Mouse (Mus musculus) spleen, adult 2 months (tissue): Measurements from ENCODE around the gene Prr5l.

Source experiments
- CTCF ChIP-seq: fragments of 200-500 bp; IDR thresholded peaks from 2 replicates; pipeline ENCODE4 v1.5.1; 2011; ENCODE audit warnings: mild to moderate bottlenecking, inconsistent platforms; ENCODE audit not compliant: insufficient read depth, insufficient read length, insufficient replicate concordance; ENCODE audit errors: extremely low read depth
- POLR2A ChIP-seq: fragments of 200-500 bp; IDR thresholded peaks from 2 replicates; pipeline ENCODE4 v1.6.1; 2011; ENCODE audit warnings: low read depth, low read length, inconsistent platforms

DNA sequence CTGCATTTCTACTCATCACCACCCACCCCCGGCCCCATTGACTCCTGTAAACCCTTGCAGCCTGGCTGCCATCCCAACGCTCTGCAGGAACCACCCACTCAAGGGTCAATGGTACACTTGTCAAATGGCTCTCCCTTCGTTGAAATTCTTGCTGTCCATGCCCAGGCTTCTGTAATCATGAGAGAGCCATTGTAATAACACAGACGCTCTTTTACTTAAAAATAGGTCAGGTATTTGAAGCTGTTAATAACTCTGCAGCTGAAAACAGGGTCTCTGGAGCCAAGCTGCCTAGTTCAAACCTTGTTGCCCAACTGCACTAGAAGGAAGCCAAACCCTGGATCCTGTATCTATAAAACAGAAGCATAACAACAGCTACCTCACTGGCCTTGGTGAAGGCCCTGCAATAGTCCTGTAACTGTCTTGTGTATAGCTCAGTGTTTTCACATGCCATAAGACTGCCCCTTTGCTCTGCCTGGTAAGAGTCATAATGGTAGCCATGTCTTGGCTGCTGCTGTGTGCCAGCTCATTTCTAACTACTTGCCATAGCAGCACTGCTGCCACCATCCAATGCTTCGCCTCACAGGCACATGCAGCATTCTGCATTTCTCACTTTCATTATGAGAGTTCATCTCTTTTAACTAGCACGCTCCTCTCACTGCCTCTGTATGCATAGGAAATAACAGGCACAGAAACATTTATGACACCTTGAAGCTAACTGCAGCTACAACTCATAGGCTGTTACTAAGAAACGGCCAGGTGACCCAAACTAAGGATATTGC is 63.7 kb downstream of the Prr5l start:
- TF ChIP-seq CTCF (no peak), POLR2A (no peak)
